Comparison of ENCODE assay signal across 14 mouse cellular contexts in the genomic region with DNA sequence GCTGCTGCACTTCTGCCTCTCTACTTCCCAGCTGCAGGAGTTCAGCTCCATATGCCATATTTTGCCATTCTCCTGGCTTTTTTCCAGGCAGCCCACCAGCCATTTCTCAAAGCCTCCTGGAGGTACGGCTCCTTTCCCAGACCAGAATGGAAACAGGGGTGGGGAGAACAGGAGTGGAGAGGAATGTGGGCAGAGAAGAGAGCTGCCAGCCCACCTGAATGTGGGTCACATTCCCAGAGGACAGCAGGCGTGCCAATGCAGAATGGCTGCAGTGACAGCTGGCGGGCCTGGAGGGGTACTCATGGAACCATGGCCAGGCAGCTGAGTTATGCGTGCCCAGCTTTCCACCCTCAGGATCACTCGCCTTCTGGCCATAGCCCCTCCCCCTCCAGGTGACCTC. TPM values are rescaled to one million over a fixed set of nuclear protein-coding genes. Genes with fewer than 3 reads are reported as not detected.
DNase-seq lines count a peak whose midpoint lies in the region; ATAC-seq and TF ChIP-seq lines count a peak whose summit lies in the region.
"Had no signal": no experiment of that assay in that cellular context is flagged by ENCODE, and none has a peak within 500 bp of the region (broad histone marks: within the 10 kb centered on the region; RNA-seq: fewer than 3 reads in every experiment).

No protein-coding gene starts in this region.

- peaks cover 41% of the 10 kb centered on the region for H3K4me1 ChIP-seq in hindbrain, embryonic 12.5 days
- H3K4me1 ChIP-seq in midbrain, postnatal 0 days (ENCODE audit: insufficient read depth, low read length) = peaks cover 9% of the 10 kb centered on the region; the same call in 1 of the 2 replicates
- H3K4me1 ChIP-seq: lung, embryonic 15.5 days; megakaryocyte, embryonic 14.5 days had no signal

- no peaks in the 10 kb centered on the region for H3K9me3 ChIP-seq in hindbrain, embryonic 12.5 days (replicated peaks)
- no peaks in the 10 kb centered on the region for H3K9me3 ChIP-seq in midbrain, postnatal 0 days (ENCODE audit: low read length)
- H3K9me3 ChIP-seq: lung, embryonic 15.5 days; megakaryocyte, embryonic 14.5 days had no signal

- peak overlapping the region; percentile 57; the same call in 1 of the 2 replicates for H3K27ac ChIP-seq in layer of hippocampus, adult 2 months
- peak overlapping the region; percentile 48; the same call in 1 of the 2 replicates for H3K27ac ChIP-seq in hindbrain, embryonic 12.5 days
- no peak overlapping the region for H3K27ac ChIP-seq in midbrain, postnatal 0 days (ENCODE audit: low read depth, low read length)
- H3K27ac ChIP-seq: lung, embryonic 15.5 days had no signal

- H3K36me3 ChIP-seq in hindbrain, embryonic 12.5 days = no peaks in the 10 kb centered on the region
- no peaks in the 10 kb centered on the region for H3K36me3 ChIP-seq in midbrain, postnatal 0 days (ENCODE audit: insufficient read depth, low read length)
- H3K36me3 ChIP-seq: lung, embryonic 15.5 days had no signal

- DNase-seq in layer of hippocampus, adult 2 months (ENCODE audit: low spot score in 2 of 2) = no peak
- DNase-seq in layer of hippocampus, postnatal 14 days (ENCODE audit: low spot score in 2 of 2) = no peak
- peak; percentile 38 to 42 for DNase-seq in cerebellum, adult 18-20 months
- DNase-seq in midbrain, postnatal 0 days (ENCODE audit: low spot score) = peak; percentile 55
- DNase-seq in adrenal gland, adult 18-20 months (ENCODE audit: low spot score in 2 of 2) = no peak
- no peak for DNase-seq in urinary bladder, postnatal 25 days (ENCODE audit: low spot score)
- DNase-seq: gastrocnemius, postnatal 25 days; kidney, postnatal 14 days; thymus, postnatal 4 days had no signal

- 50% methylated on average over 5 of the region's 5 CpGs for WGBS in hindbrain, embryonic 12.5 days
- WGBS in midbrain, postnatal 0 days = 46% methylated on average over 5 of the region's 5 CpGs

- no peaks in the 10 kb centered on the region for H3K27me3 ChIP-seq in hindbrain, embryonic 12.5 days
- H3K27me3 ChIP-seq in midbrain, postnatal 0 days (ENCODE audit: insufficient read depth, low read length) = no peaks in the 10 kb centered on the region
- H3K27me3 ChIP-seq: lung, embryonic 15.5 days had no signal

- no peak overlapping the region for H3K4me3 ChIP-seq in layer of hippocampus, adult 2 months
- no peak overlapping the region for H3K4me3 ChIP-seq in hindbrain, embryonic 12.5 days
- H3K4me3 ChIP-seq in midbrain, postnatal 0 days (ENCODE audit: low read depth, low read length) = no peak overlapping the region
- H3K4me3 ChIP-seq: lung, embryonic 15.5 days; megakaryocyte, embryonic 14.5 days had no signal

- no peak overlapping the region for H3K4me2 ChIP-seq in hindbrain, embryonic 12.5 days (replicated peaks)
- no peak overlapping the region for H3K4me2 ChIP-seq in midbrain, postnatal 0 days (ENCODE audit: low read depth, low read length, poor library complexity, severe bottlenecking)
- H3K4me2 ChIP-seq: lung, embryonic 15.5 days had no signal

- no peak for TF ChIP-seq CTCF in layer of hippocampus, adult 2 months (conservative IDR thresholded peaks at IDR 0.05)
- no peak for TF ChIP-seq CTCF in midbrain, postnatal 0 days (IDR thresholded peaks at IDR 0.05)

- H3K9ac ChIP-seq in hindbrain, embryonic 12.5 days = no peak overlapping the region
- H3K9ac ChIP-seq in midbrain, postnatal 0 days (replicated peaks; ENCODE audit: low read length, poor library complexity, severe bottlenecking) = no peak overlapping the region
- H3K9ac ChIP-seq: lung, embryonic 15.5 days had no signal

- ATAC-seq in hindbrain, embryonic 12.5 days (ENCODE audit: low FRiP score) = 0 out of 2 replicates have a peak, but pooled peaks have one; percentile 32
- ATAC-seq in midbrain, postnatal 0 days (ENCODE audit: low FRiP score) = no peak
- ATAC-seq: CD4-positive, CD25-positive, alpha-beta regulatory T cell, adult 4 months; inflammation-experienced regulatory T-cells, adult 6 months had no signal

RNA-seq across cellular contexts. Expression of a gene that starts 32.2 kb away (rescaled TPM):
- 100 to 1,000 TPM; 150 to 169 TPM for total RNA-seq in layer of hippocampus, adult 2 months (2021)
- 100 to 1,000 TPM; 276 to 278 TPM for total RNA-seq in layer of hippocampus, postnatal 14 days (2021)
- 50.6 and 50.7 TPM in 2 replicates for polyA plus RNA-seq in hindbrain, embryonic 12.5 days (2016; fragmentation: Nextera tagmentation; extraction: Ambion mirVana)
- total RNA-seq in midbrain, postnatal 0 days (2014; rRNA removed) = 59.2 and 66.7 TPM in 2 replicates
- 28.6 and 32.7 TPM in 2 replicates for polyA plus RNA-seq in midbrain, postnatal 0 days (2015; fragmentation: Nextera tagmentation; extraction: Ambion mirVana)
- total RNA-seq in adrenal gland, adult 18-20 months (2021) = 1 to 10 TPM; 3.4 to 5.2 TPM
- polyA plus RNA-seq: CD4-positive, CD25-positive, alpha-beta regulatory T cell, adult 4 months; inflammation-experienced regulatory T-cells, adult 6 months had no signal

Comparison
In these comparisons a context has a peak if more than half of its experiments do, and no peak if none do; other contexts are left out.
1. DNase-seq: peak in cerebellum, adult 18-20 months (2 of 2) and midbrain, postnatal 0 days (single experiment); none in layer of hippocampus, adult 2 months (0 of 2), layer of hippocampus, postnatal 14 days (0 of 2), adrenal gland, adult 18-20 months (0 of 2) and urinary bladder, postnatal 25 days (single experiment).